Comparison of ENCODE assay signal across 25 mouse cellular contexts in the genomic region with DNA sequence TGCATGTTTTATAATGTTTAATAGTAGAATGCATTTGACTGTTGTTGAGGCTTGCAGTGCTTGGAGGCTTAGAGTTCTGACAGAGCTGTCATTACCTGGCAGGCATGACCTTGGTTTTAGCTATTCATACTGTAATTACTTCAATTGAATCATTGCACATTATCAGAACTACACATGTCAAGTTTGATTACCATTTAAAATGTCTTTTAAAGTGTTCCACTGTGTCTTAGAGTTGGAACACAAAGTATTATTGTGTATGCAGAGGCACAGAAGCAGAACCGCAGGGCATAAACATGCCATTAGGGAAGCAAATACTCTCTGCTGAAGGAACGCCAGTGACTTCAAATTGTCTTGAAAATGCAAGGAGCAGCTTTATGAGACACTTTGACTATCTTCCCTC.
A peak's percentile ranks its signal among the peaks of the same experiment; 100 is the strongest.
DNase-seq lines count a peak whose midpoint lies in the region; ATAC-seq lines count a peak whose summit lies in the region.
"Had no signal": no experiment of that assay in that cellular context is flagged by ENCODE, and none has a peak within 500 bp of the region (broad histone marks: within the 10 kb centered on the region; RNA-seq: fewer than 3 reads in every experiment).

No protein-coding gene starts in this region.

- no peaks in the 10 kb centered on the region for H3K27me3 ChIP-seq in embryonic facial prominence, embryonic 14.5 days (replicated peaks; ENCODE audit: control insufficient read depth, insufficient read depth, low read length)
- H3K27me3 ChIP-seq in embryonic facial prominence, embryonic 10.5 days (replicated peaks; ENCODE audit: low read depth, poor library complexity, severe bottlenecking), result no peaks in the 10 kb centered on the region
- no peaks in the 10 kb centered on the region for H3K27me3 ChIP-seq in midbrain, embryonic 14.5 days (ENCODE audit: control insufficient read depth, insufficient read depth, low read length)
- no peaks in the 10 kb centered on the region for H3K27me3 ChIP-seq in midbrain, embryonic 16.5 days (ENCODE audit: control insufficient read depth, insufficient read depth, low read depth, low read length)
- H3K27me3 ChIP-seq: embryonic facial prominence, embryonic 15.5 days; forebrain, embryonic 15.5 days; heart, embryonic 13.5 days; hindbrain, embryonic 12.5 days; Patski had no signal

- H3K4me2 ChIP-seq in embryonic facial prominence, embryonic 14.5 days (ENCODE audit: low read depth, low read length), result no peak overlapping the region
- no peak overlapping the region for H3K4me2 ChIP-seq in midbrain, embryonic 14.5 days (ENCODE audit: low read length)
- no peak overlapping the region for H3K4me2 ChIP-seq in midbrain, embryonic 16.5 days (ENCODE audit: low read length)
- H3K4me2 ChIP-seq: embryonic facial prominence, embryonic 15.5 days; forebrain, embryonic 15.5 days; heart, embryonic 13.5 days; hindbrain, embryonic 12.5 days had no signal

- no peaks in the 10 kb centered on the region for H3K36me3 ChIP-seq in embryonic facial prominence, embryonic 14.5 days (ENCODE audit: control insufficient read depth, insufficient read depth, low read length)
- no peaks in the 10 kb centered on the region for H3K36me3 ChIP-seq in embryonic facial prominence, embryonic 10.5 days (replicated peaks)
- H3K36me3 ChIP-seq in midbrain, embryonic 14.5 days (ENCODE audit: control insufficient read depth, insufficient read depth, low read length), result no peaks in the 10 kb centered on the region
- H3K36me3 ChIP-seq in midbrain, embryonic 16.5 days (ENCODE audit: control insufficient read depth, insufficient read depth, low read length), result no peaks in the 10 kb centered on the region
- H3K36me3 ChIP-seq: embryonic facial prominence, embryonic 15.5 days; forebrain, embryonic 15.5 days; heart, embryonic 10.5 days; heart, embryonic 13.5 days; hindbrain, embryonic 12.5 days had no signal

- no peak for ATAC-seq in embryonic facial prominence, embryonic 14.5 days (ENCODE audit: low read depth)
- ATAC-seq in midbrain, embryonic 14.5 days (ENCODE audit: low FRiP score, low TSS enrichment), result no peak
- ATAC-seq in midbrain, embryonic 16.5 days, result no peak
- ATAC-seq: forebrain, embryonic 15.5 days; hindbrain, postnatal 0 days; inflammation-experienced regulatory T-cells, adult 6 months; intestine, embryonic 16.5 days; Patski had no signal

- peak; percentile 10 for DNase-seq in embryonic facial prominence, embryonic 14.5 days (ENCODE audit: low spot score)
- DNase-seq in embryonic facial prominence, embryonic 10.5 days (ENCODE audit: low spot score), result no peak
- peak; percentile 17 for DNase-seq in midbrain, embryonic 14.5 days
- DNase-seq in retina, embryonic 14.5 days (ENCODE audit: low spot score), result peak; percentile 70
- no peak for DNase-seq in heart, postnatal 14 days
- DNase-seq: adrenal gland, postnatal 10 days; adrenal gland, postnatal 36 days; cerebellum, adult 11 months; cerebellum, adult 2 months; cerebellum, postnatal 10 days; cerebellum, postnatal 36 days; embryo, embryonic 11 days; gastrocnemius, postnatal 10 days; gastrocnemius, postnatal 36 days; heart, adult 2 months had no signal

- no peaks in the 10 kb centered on the region for H3K4me1 ChIP-seq in embryonic facial prominence, embryonic 14.5 days (ENCODE audit: control insufficient read depth, insufficient read depth, low read length)
- H3K4me1 ChIP-seq in embryonic facial prominence, embryonic 10.5 days, result no peaks in the 10 kb centered on the region
- H3K4me1 ChIP-seq in midbrain, embryonic 14.5 days (ENCODE audit: control insufficient read depth, insufficient read depth, low read length), result no peaks in the 10 kb centered on the region
- no peaks in the 10 kb centered on the region for H3K4me1 ChIP-seq in midbrain, embryonic 16.5 days (ENCODE audit: control insufficient read depth, insufficient read depth, low read length)
- H3K4me1 ChIP-seq: embryonic facial prominence, embryonic 15.5 days; forebrain, embryonic 15.5 days; heart, embryonic 10.5 days; heart, embryonic 13.5 days; hindbrain, embryonic 12.5 days had no signal

- 58% methylated on average over 2 of the region's 2 CpGs for WGBS in embryonic facial prominence, embryonic 14.5 days
- WGBS in embryonic facial prominence, embryonic 10.5 days, result 74% methylated on average over 2 of the region's 2 CpGs
- WGBS in midbrain, embryonic 14.5 days, result 63% methylated on average over 2 of the region's 2 CpGs
- 70% methylated on average over 2 of the region's 2 CpGs for WGBS in midbrain, embryonic 16.5 days

- H3K27ac ChIP-seq in embryonic facial prominence, embryonic 14.5 days (replicated peaks; ENCODE audit: low read depth, low read length), result no peak overlapping the region
- no peak overlapping the region for H3K27ac ChIP-seq in embryonic facial prominence, embryonic 10.5 days (replicated peaks)
- no peak overlapping the region for H3K27ac ChIP-seq in midbrain, embryonic 14.5 days (replicated peaks; ENCODE audit: low read depth, low read length)
- H3K27ac ChIP-seq in midbrain, embryonic 16.5 days (ENCODE audit: low read length), result no peak overlapping the region
- H3K27ac ChIP-seq: embryonic facial prominence, embryonic 15.5 days; forebrain, embryonic 15.5 days; heart, adult 2 months; heart, embryonic 10.5 days; heart, embryonic 13.5 days; hindbrain, embryonic 12.5 days; hindbrain, postnatal 0 days had no signal

- H3K9ac ChIP-seq in embryonic facial prominence, embryonic 14.5 days (ENCODE audit: low read depth, low read length), result no peak overlapping the region
- H3K9ac ChIP-seq in midbrain, embryonic 14.5 days (replicated peaks; ENCODE audit: low read length), result no peak overlapping the region
- no peak overlapping the region for H3K9ac ChIP-seq in midbrain, embryonic 16.5 days (ENCODE audit: low read depth, low read length)
- H3K9ac ChIP-seq: embryonic facial prominence, embryonic 15.5 days; forebrain, embryonic 15.5 days; heart, embryonic 13.5 days; hindbrain, embryonic 12.5 days had no signal

- no peaks in the 10 kb centered on the region for H3K9me3 ChIP-seq in embryonic facial prominence, embryonic 14.5 days (ENCODE audit: control insufficient read depth, low read length)
- no peaks in the 10 kb centered on the region for H3K9me3 ChIP-seq in embryonic facial prominence, embryonic 10.5 days
- no peaks in the 10 kb centered on the region for H3K9me3 ChIP-seq in midbrain, embryonic 14.5 days (ENCODE audit: control insufficient read depth, low read length)
- no peaks in the 10 kb centered on the region for H3K9me3 ChIP-seq in midbrain, embryonic 16.5 days (replicated peaks; ENCODE audit: control insufficient read depth, low read length, poor library complexity, severe bottlenecking)
- H3K9me3 ChIP-seq: embryonic facial prominence, embryonic 15.5 days; forebrain, embryonic 15.5 days; heart, embryonic 10.5 days; heart, embryonic 13.5 days; hindbrain, embryonic 12.5 days had no signal

- H3K4me3 ChIP-seq in embryonic facial prominence, embryonic 14.5 days (ENCODE audit: low read depth, low read length), result no peak overlapping the region
- no peak overlapping the region for H3K4me3 ChIP-seq in embryonic facial prominence, embryonic 10.5 days
- H3K4me3 ChIP-seq in midbrain, embryonic 14.5 days (replicated peaks; ENCODE audit: low read depth, low read length), result no peak overlapping the region
- H3K4me3 ChIP-seq in midbrain, embryonic 16.5 days (ENCODE audit: low read depth, low read length), result no peak overlapping the region
- H3K4me3 ChIP-seq: embryonic facial prominence, embryonic 15.5 days; forebrain, embryonic 15.5 days; heart, adult 2 months; heart, embryonic 10.5 days; heart, embryonic 13.5 days; hindbrain, embryonic 12.5 days had no signal

- intact Hi-C loops in heart, postnatal 14 days (cut with DNase I), result no loop called here

Comparison
In these comparisons a context has a peak if more than half of its experiments do, and no peak if none do; other contexts are left out.
1. DNase-seq: peak in embryonic facial prominence, embryonic 14.5 days (single experiment), midbrain, embryonic 14.5 days (single experiment) and retina, embryonic 14.5 days (single experiment); none in embryonic facial prominence, embryonic 10.5 days (single experiment) and heart, postnatal 14 days (0 of 2).